Mouse (Mus musculus): Measurements from ENCODE around the gene C2cd2l. TPM values are rescaled to one million over a fixed set of nuclear protein-coding genes. Genes with fewer than 3 reads are reported as not detected.
A peak's percentile ranks its signal among the peaks of the same experiment; 100 is the strongest.

The C2cd2l gene
- total RNA-seq, 2 experiments from 2014 or later: 177 to 213 TPM

DNA sequence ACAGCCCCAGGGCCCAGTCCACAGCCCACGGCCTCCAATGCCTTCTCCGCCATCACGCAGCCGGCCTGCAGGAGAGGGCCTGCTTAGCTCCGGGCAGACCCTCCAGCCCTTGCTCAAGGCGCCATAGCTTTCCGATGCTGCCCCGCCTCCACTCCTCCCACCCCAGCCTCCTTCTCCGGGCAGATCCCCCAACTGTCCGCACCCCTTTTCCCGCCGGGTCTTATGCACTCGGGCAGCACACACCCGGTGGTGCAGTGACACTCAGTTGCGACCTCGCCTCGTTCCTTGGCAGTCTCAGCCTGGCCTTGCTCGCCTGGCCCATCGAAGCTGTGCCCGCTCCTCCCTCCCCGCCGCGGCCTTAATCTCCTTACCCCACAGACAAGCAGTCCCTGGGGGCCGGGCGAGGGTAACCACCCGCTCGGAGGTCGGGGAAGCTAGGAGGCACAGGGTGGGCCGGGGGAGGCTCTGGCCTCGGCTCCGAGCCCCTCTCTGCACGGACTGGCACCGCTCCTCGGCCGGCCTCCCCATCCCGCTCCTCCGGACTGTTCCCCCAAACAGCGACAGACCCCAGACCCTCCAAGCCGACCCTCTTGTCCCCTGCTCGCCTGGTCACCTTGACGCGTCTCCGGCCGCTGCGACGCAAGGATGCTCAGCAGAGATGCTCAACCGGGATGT is 32.5 kb downstream of the C2cd2l start:
- peak in 1 of 2 experiments; percentile 22 for DNase-seq (ENCODE audit: low spot score in 2 of 2)
- intact Hi-C loops (cut with DNase I): no loop called here

DNA sequence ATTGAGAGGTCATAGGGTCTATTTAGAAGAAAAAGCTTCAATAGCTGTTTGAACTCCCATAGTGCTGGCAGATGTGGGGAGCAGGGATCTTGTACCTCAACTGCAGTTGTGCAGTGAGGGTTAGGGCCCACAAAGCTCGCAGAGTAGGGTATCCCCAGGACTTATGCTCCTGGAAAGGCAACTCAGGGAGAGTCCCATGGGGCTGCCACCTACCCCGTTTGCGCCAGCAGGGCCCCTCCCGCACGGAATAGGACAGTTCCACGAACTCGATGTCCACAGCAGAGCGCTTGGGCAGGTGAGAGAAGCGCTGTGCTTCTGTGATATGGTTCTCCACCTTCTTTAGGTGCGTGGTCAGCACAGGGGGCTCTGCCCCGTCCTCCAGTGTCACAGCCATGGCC is 33.1 kb downstream of the C2cd2l start:
- intact Hi-C loops (cut with DNase I): no loop called here
- no peak for DNase-seq (ENCODE audit: low spot score in 2 of 2)

DNA sequence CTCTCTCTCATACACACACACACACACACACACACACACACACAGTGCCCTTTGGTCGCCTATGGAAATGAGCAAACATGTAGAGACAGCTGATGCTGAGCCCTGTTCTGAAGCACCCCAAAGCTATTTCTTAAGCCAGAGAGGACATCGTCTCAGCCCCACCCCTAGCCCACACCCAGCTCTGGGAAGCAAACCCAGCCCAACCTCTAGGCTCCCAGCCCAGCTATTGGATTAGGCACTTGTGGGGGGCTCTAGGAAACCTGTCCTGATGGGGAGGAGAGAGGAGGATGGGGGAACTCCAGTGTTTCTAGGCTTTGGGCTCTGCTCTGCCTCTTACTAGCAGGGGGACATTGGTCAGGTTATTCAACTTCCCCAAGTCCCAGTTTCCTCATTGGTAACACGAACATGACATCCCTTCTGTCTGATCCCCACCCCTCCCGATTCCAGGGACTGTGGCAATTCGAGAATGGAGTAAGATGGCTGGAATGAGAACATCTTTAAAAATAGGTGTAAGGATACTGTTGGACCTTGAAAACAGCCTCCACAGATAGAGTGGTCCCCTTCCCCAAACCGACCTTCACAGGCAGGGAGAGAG is 33.7 kb downstream of the C2cd2l start:
- DNase-seq (ENCODE audit: low spot score in 2 of 2): no peak
- intact Hi-C loops (cut with DNase I): no loop called here

DNA sequence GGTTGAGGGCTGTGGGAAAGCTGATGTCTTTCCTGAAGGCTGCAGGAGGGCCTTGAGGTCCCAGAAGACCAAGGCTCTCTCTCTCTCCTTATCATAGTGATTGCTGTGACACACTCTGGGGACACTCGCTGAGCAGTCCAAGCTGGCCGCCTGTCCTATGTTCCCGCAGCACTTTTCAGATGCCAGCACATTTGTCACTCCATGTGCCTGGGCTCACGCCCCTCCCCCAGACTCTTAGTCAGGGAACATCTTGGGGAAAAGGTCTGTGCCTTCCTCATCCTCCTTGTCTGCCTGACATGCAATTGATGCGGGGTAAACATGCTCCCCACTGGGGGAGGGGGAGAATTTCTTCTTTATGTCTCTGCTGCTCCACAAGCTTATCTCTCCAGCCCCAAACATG is 36.9 kb downstream of the C2cd2l start:
- intact Hi-C loops (cut with DNase I): no loop called here

DNA sequence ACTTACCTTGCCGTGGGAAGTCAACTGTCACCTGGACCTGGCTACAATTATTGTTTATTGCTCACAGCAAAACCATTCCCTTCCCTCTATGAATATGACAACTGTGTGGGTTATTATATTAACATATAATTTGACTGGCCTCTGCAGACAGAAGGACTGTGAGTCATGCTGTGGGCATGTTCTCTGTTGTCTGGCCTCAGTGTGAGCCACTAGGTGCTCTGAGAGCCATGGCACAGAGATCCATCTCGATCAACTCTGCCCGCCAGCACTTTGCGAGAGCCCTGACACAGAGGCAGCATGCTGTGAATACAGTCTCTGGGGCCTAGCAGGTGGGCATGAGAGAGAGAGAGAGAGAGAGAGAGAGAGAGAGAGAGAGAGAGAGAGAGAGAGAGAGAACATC is 50.1 kb downstream of the C2cd2l start:
- no peak for DNase-seq (ENCODE audit: low spot score in 2 of 2)
- intact Hi-C loops (cut with DNase I): loop anchor here (2.0 kb wide), 1 partner anchor 31 kb away; no protein-coding TSS in a partner anchor

More for the DNA sequence above, 36.9 kb downstream of the C2cd2l start:
- no peak for DNase-seq (ENCODE audit: low spot score in 2 of 2)

DNA sequence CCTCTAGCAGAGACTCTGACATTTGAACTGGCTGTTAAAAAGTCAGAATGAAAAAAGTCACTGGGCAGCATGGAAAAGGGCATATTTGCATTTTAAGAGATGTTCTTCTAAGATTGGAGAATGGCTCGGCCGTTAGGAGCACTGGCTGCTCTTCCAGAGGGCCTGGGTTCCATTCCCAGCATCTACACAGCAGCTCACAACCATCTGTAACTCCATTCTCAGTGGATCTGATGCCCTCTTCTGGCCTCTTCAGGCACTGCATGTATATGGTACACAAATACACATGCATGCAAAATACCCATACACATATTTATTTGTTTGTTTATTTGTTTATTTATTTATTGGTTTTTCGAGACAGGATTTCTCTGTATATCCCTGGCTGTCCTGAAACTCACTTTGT is 51.0 kb downstream of the C2cd2l start:
- intact Hi-C loops (cut with DNase I): loop anchor here (2.0 kb wide), 1 partner anchor 30 kb away; no protein-coding TSS in a partner anchor
- no peak for DNase-seq (ENCODE audit: low spot score in 2 of 2)

DNA sequence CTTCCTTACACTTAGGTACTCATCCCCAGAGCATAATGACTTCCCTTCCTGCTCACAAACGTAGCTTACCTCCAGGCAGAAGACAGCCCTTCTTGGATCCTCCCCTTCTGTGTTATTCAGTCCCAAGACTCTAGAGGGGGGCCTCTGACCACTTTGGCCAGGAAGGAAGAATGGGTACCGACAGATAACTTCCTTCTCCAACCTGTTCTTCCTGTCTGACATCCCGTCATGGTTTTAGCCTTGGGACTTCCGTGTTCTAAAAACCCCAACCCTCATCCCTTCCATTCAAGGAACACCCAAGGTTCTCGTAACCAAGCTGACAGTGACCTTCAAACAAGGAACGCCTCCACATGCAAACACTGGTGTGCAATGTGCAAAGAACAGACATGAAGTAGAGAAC is 51.7 kb downstream of the C2cd2l start, which contains the start of gene Nlrx1:
TSS of gene Nlrx1 (minus strand) at position 168 of the 400 bp plus-strand sequence.
- intact Hi-C loops (cut with DNase I): loop anchor here (2.0 kb wide), 1 partner anchor 30 kb away; no protein-coding TSS in a partner anchor
- no peak for DNase-seq (ENCODE audit: low spot score in 2 of 2)

DNA sequence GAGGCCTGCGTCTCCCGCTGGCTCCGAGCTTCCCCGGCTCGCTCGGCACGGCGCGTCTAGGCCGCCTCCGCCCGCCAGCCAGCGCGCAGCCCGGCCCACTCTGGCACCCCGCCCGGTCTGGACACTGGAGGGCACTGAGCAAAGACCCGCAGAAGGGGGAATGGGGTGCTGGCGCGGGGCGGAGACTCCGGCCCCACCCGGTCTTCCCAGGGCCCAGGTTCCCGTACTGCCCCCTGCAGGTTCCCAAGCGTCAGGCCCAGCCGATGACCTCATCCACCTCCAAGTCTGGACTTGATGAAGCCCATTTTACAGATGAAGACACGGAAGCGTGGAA is 52.1 kb downstream of the C2cd2l start:
- peak; percentile 76 to 80 for DNase-seq (ENCODE audit: low spot score in 2 of 2)
- intact Hi-C loops (cut with DNase I): loop anchor here (2.0 kb wide), 1 partner anchor 29 kb away; no protein-coding TSS in a partner anchor

DNA sequence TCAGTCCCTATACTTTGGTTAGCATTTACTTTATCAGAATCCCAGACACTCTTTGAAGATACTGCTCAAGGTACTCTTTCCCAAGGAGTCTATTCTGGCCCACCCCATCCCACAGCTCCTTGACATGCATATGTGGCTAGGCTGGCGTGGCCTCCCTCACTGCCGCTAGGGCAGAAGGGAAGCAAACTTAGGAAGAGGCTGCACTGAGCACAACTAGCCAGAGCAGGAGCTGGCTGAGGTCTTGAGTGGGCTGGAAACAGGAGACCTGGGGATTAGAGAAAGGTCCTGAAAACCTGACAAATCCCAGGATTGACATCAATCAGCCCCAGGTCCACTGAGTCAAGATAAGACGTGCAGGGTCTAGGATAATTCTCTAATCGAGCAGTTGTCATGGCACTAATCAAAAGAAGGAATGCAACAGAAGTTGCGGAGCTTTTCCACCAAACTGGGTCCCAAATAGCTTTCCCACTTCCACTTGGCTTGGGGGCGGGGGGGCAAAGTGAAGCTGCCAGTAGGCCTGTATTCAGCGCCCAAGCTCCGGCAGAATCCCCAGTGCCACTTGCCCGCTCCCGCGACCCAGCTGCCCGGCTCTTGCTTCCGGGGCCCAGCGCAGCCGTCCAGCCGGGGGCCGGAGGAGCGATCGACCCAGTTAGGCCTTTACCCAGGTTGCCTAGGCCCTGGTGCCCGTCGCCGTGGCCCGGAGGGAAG is 52.6 kb downstream of the C2cd2l start:
- intact Hi-C loops (cut with DNase I): loop anchor here (2.0 kb wide), 1 partner anchor 29 kb away; no protein-coding TSS in a partner anchor
- no peak for DNase-seq (ENCODE audit: low spot score in 2 of 2)

DNA sequence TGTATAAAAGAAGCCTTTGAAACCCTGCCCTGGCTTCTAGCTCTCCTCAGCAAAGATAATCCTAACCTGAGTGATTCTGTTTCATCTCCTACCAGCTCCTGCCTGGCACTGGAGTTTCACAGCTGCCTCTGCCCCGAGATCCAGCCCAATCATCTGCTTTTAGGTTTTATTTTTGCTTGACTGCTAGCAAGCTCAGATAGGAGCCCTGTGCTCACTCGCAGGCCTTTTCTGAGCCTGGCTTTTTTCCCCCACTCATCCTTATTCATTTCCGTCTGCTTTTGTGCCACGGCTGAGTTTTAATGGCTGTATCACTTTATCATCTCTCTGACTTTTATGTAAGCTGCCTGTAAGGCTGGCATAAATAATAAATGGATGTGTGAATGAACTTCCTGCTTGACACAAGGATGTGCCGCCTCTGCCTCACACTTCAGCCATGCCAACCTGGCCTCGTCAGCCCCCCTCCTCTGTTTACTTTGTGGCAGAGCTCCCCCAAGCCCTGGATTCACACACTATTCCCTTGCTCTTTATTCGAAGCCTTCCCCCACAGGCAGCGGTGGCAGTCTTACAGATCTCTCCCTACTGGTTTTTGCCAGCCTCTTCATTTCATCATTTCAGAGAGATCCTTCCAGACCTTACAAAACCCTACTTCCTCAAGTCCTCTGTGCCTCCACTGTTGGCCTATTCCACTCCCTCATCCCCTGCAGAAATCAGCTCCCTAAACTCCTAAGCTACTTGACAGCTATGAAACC is 53.4 kb downstream of the C2cd2l start:
- intact Hi-C loops (cut with DNase I): no loop called here
- DNase-seq (ENCODE audit: low spot score in 2 of 2): peak; percentile 38 to 74

DNA sequence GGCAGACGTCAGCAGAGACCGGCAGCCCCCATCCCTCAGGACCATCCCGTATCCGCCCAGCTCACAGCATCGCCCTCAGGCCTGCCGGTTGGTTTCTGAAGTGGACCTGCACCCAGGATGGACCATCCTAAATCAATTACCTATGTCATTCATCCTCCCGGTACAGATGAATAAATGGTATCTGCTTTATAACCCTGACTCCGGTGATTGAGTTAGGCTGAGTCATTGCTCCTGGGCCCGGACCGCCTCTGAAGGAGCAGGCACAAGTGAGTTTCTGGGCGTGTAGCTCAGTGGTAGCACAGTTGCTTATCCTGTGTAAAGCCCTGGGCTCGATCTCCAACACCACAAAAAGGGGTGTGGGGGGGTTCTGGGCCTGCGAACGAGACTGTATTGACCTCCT is 58.7 kb downstream of the C2cd2l start:
- intact Hi-C loops (cut with DNase I): no loop called here
- DNase-seq (ENCODE audit: low spot score in 2 of 2): no peak

Small RNA genes lying within 50 kb of the gene (microRNA-seq; reads per million reads assigned to microRNA genes)
- 0 reads per million in 2 experiments for gene Gm44335

Other genes starting within 250 kb of the C2cd2l start
- under 1 TPM; 0.46 to 0.82 TPM for gene Mfrp, start 218.6 kb downstream of the C2cd2l start, total RNA-seq (2021)
- 10 to 100 TPM; 17.1 to 19.6 TPM for gene C1qtnf5, start 213.0 kb downstream of the C2cd2l start, total RNA-seq (2021)
- under 1 TPM; 0.25 to 0.37 TPM for gene Gm49380, start 206.8 kb downstream of the C2cd2l start, total RNA-seq (2021)
- 10 to 100 TPM; 28.1 to 31.9 TPM for gene Rnf26, start 206.8 kb downstream of the C2cd2l start, total RNA-seq (2021)
- 10 to 100 TPM; 20.3 to 22.0 TPM for gene Mcam, start 185.8 kb downstream of the C2cd2l start, total RNA-seq (2021)
- gene Cbl, start 86.2 kb downstream of the C2cd2l start, total RNA-seq (2021): 10 to 100 TPM; 44.9 to 48.9 TPM
- 1 to 10 TPM; 1.2 to 1.4 TPM for gene Ccdc153, start 79.6 kb downstream of the C2cd2l start, total RNA-seq (2021)
- gene Pdzd3, start 68.8 kb downstream of the C2cd2l start, total RNA-seq (2021): under 1 TPM; 0.53 to 0.82 TPM
- 10 to 100 TPM; 11.4 to 11.6 TPM for gene Nlrx1, start 51.7 kb downstream of the C2cd2l start, total RNA-seq (2021)
- gene Abcg4, start 31.7 kb downstream of the C2cd2l start, total RNA-seq (2021): 10 to 100 TPM; 62.2 to 67.9 TPM
- 10 to 100 TPM; 22.6 to 27.7 TPM for gene Hinfp, start 14.6 kb downstream of the C2cd2l start, total RNA-seq (2021)
- gene Dpagt1, start 5.7 kb upstream of the C2cd2l start, total RNA-seq (2021): 10 to 100 TPM; 14.8 to 14.9 TPM
- 10 to 100 TPM; 59.8 to 66.2 TPM for gene H2afx, start 14.4 kb upstream of the C2cd2l start, total RNA-seq (2021)
- gene Hmbs, start 23.9 kb upstream of the C2cd2l start, total RNA-seq (2021): 10 to 100 TPM; 18.3 to 20.2 TPM
- gene Vps11, start 41.4 kb upstream of the C2cd2l start, total RNA-seq (2021): 10 to 100 TPM; 44.2 to 44.6 TPM
- gene Hyou1, start 59.2 kb upstream of the C2cd2l start, total RNA-seq (2021): 100 to 1,000 TPM; 100 to 101 TPM
- 10 to 100 TPM; 35.8 to 45.1 TPM for gene Slc37a4, start 76.6 kb upstream of the C2cd2l start, total RNA-seq (2021)
- gene Rps25, start 86.9 kb upstream of the C2cd2l start, total RNA-seq (2021): 100 to 1,000 TPM; 572 to 612 TPM
- gene Trappc4, start 87.3 kb upstream of the C2cd2l start, total RNA-seq (2021): 10 to 100 TPM; 68.5 to 74.8 TPM
- 10 to 100 TPM; 16.2 to 21.2 TPM for gene Ccdc84, start 98.3 kb upstream of the C2cd2l start, total RNA-seq (2021)
- gene Foxr1, start 120.9 kb upstream of the C2cd2l start, total RNA-seq (2021): not detected
- gene Upk2, start 134.7 kb upstream of the C2cd2l start, total RNA-seq (2021): not detected
- 10 to 100 TPM; 76.2 to 84.8 TPM for gene Bcl9l, start 162.5 kb upstream of the C2cd2l start, total RNA-seq (2021)
- gene Cxcr5, start 241.6 kb upstream of the C2cd2l start, total RNA-seq (2021): not detected